Mouse (Mus musculus) urinary bladder, adult 18-20 months (tissue): ENCODE measurements around the gene Trim8.

Source experiments
- DNase-seq, 2 experiments: peaks; one replicate each; pipeline ENCODE4 v3.0.0; 2022; ENCODE audit warnings: low spot score in 2 of 2, mixed read lengths in 2 of 2

Gene Trim8

GRCm38 (mm10) chr19:46523480-46524151 lies 22.1 kb downstream of the Trim8 start:
- DNase-seq: peak in 1 of 2 experiments; percentile 46

GRCm38 (mm10) chr19:46524152-46524544 lies 22.6 kb downstream of the Trim8 start:
- no peak for DNase-seq

- peak in 1 of 2 experiments; percentile 71 for DNase-seq
Observed at GRCm38 (mm10) chr19:46524601-46525321, 23.3 kb downstream of the Trim8 start.

GRCm38 (mm10) chr19:46525691-46526631 lies 24.5 kb downstream of the Trim8 start:
- DNase-seq: no peak

GRCm38 (mm10) chr19:46527632-46528528 lies 26.4 kb downstream of the Trim8 start:
- no peak for DNase-seq

GRCm38 (mm10) chr19:46528529-46529213 lies 27.2 kb downstream of the Trim8 start:
- no peak for DNase-seq

- DNase-seq: no peak
Observed at GRCm38 (mm10) chr19:46529601-46530448, 28.3 kb downstream of the Trim8 start.

GRCm38 (mm10) chr19:46530449-46530990 lies 29.0 kb downstream of the Trim8 start:
- DNase-seq: no peak

- DNase-seq: no peak
Observed at GRCm38 (mm10) chr19:46531071-46532030, 29.8 kb downstream of the Trim8 start.

GRCm38 (mm10) chr19:46532031-46532688 lies 30.7 kb downstream of the Trim8 start:
- DNase-seq: no peak

- no peak for DNase-seq
Observed at GRCm38 (mm10) chr19:46533066-46533465, 31.6 kb downstream of the Trim8 start.

- DNase-seq: no peak
Observed at GRCm38 (mm10) chr19:46533525-46533924, 32.0 kb downstream of the Trim8 start.

- no peak for DNase-seq
Observed at GRCm38 (mm10) chr19:46534542-46535098, 33.1 kb downstream of the Trim8 start.

GRCm38 (mm10) chr19:46537357-46537756 lies 35.9 kb downstream of the Trim8 start:
- no peak for DNase-seq

- DNase-seq: no peak
Observed at GRCm38 (mm10) chr19:46538213-46538612, 36.7 kb downstream of the Trim8 start.

GRCm38 (mm10) chr19:46542750-46543149 lies 41.2 kb downstream of the Trim8 start:
- DNase-seq: no peak

- DNase-seq: no peak
Observed at GRCm38 (mm10) chr19:46547565-46547964, 46.1 kb downstream of the Trim8 start.
